Mouse (Mus musculus) heart, postnatal 0 days (tissue): ENCODE measurements at regions not wholly inside any gene's neighbourhood (a gene's known extent, or its start where the extent isn't known, plus 50 kb on each side); places are given as distances from the start of the nearest gene placed in this dataset.

Experiments used
- ATAC-seq: fragments of 200-750 bp; cut with Nextera tagmentation; 2 replicates; pipeline ENCODE4 v1.8.0; 2017; ENCODE audit warnings: low read depth, moderate number of reproducible peaks, moderate library complexity; ENCODE audit not compliant: insufficient read depth
- DNase-seq: peaks from one replicate; pipeline ENCODE4 v3.0.0-alpha.2; 2016; ENCODE audit warnings: low spot score
- H3K27ac ChIP-seq: fragments of 300-500 bp; sonication (generic); 2 replicates; pipeline ENCODE4 v1.5.1; 2014; ENCODE audit warnings: low read depth, mild to moderate bottlenecking
- H3K27me3 ChIP-seq: fragments of 300-500 bp; sonication (generic); 2 replicates; pipeline ENCODE4 v1.6.1; 2014; ENCODE audit warnings: low read length, mixed read lengths; ENCODE audit not compliant: control insufficient read depth, insufficient read depth
- H3K36me3 ChIP-seq: fragments of 300-500 bp; sonication (generic); replicated peaks from 2 replicates; pipeline ENCODE4 v1.6.1; 2014; ENCODE audit warnings: low read length, mixed read lengths; ENCODE audit not compliant: control insufficient read depth, insufficient read depth
- H3K4me1 ChIP-seq: fragments of 300-500 bp; sonication (generic); 2 replicates; pipeline ENCODE4 v1.6.1; 2014; ENCODE audit warnings: antibody characterized with exemption; ENCODE audit not compliant: control insufficient read depth, insufficient read depth
- H3K4me2 ChIP-seq: fragments of 300-500 bp; sonication (generic); 2 replicates; pipeline ENCODE4 v1.6.1; 2014; ENCODE audit warnings: low read depth, mild to moderate bottlenecking, low read length, moderate library complexity
- H3K4me3 ChIP-seq: fragments of 300-500 bp; sonication (generic); 2 replicates; pipeline ENCODE4 v1.5.1; 2014; ENCODE audit warnings: low read depth, low read length
- H3K9ac ChIP-seq: fragments of 300-500 bp; sonication (generic); replicated peaks from 2 replicates; pipeline ENCODE4 v1.6.1; 2014; ENCODE audit warnings: low read depth, low read length, mixed read lengths
- H3K9me3 ChIP-seq: fragments of 300-500 bp; sonication (generic); replicated peaks from 2 replicates; pipeline ENCODE4 v1.6.1; 2016; ENCODE audit warnings: low read length; ENCODE audit not compliant: control insufficient read depth
- CTCF ChIP-seq: IDR thresholded peaks from 2 replicates; pipeline ENCODE4 v1.5.1; 2016; ENCODE audit warnings: antibody characterized with exemption, control low read depth, low read depth
- EP300 ChIP-seq: IDR thresholded peaks from 2 replicates; pipeline ENCODE4 v1.6.1; 2016; ENCODE audit warnings: antibody characterized with exemption, low read depth
- WGBS: fragments of 180-500 bp; shearing (Covaris S2); extraction: QIAGEN DNeasy Blood & Tissue Kit; methylation state at CpG from one replicate; pipeline ENCODE4 v1.1.7; 2014; 5-methylcytosine and 5-hydroxymethylcytosine counted together

- no peaks in the 10 kb centered on the region for H3K4me1 ChIP-seq
- TF ChIP-seq EP300 (no peak), CTCF (no peak)
- no peak overlapping the region for H3K4me3 ChIP-seq
- DNase-seq (no peak), ATAC-seq (no peak)
- H3K9ac ChIP-seq = no peak overlapping the region
- H3K9me3 ChIP-seq = no peaks in the 10 kb centered on the region
- H3K4me2 ChIP-seq = no peak overlapping the region
- WGBS = 50% methylated on average over 6 of the region's 6 CpGs
- H3K27me3 ChIP-seq = no peaks in the 10 kb centered on the region
- H3K36me3 ChIP-seq = no peaks in the 10 kb centered on the region
- no peak overlapping the region for H3K27ac ChIP-seq
Observed at GRCm38 (mm10) chr3:8206623-8207404, 1403.1 kb downstream of the Zfp704 start.

GRCm38 (mm10) chr3:8163030-8163429, 1446.9 kb downstream of the Zfp704 start:
- H3K36me3 ChIP-seq = no peaks in the 10 kb centered on the region
- H3K9ac ChIP-seq = no peak overlapping the region
- H3K4me1 ChIP-seq = peaks cover 5% of the 10 kb centered on the region; the same call in 1 of the 2 replicates
- no peak overlapping the region for H3K4me3 ChIP-seq
- no peak for ATAC-seq
- H3K27me3 ChIP-seq = no peaks in the 10 kb centered on the region
- TF ChIP-seq CTCF (no peak), EP300 (no peak)
- DNase-seq = no peak
- H3K4me2 ChIP-seq = no peak overlapping the region
- H3K27ac ChIP-seq = no peak overlapping the region
- H3K9me3 ChIP-seq = no peaks in the 10 kb centered on the region
- 81% methylated on average over 4 of the region's 4 CpGs for WGBS

DNA sequence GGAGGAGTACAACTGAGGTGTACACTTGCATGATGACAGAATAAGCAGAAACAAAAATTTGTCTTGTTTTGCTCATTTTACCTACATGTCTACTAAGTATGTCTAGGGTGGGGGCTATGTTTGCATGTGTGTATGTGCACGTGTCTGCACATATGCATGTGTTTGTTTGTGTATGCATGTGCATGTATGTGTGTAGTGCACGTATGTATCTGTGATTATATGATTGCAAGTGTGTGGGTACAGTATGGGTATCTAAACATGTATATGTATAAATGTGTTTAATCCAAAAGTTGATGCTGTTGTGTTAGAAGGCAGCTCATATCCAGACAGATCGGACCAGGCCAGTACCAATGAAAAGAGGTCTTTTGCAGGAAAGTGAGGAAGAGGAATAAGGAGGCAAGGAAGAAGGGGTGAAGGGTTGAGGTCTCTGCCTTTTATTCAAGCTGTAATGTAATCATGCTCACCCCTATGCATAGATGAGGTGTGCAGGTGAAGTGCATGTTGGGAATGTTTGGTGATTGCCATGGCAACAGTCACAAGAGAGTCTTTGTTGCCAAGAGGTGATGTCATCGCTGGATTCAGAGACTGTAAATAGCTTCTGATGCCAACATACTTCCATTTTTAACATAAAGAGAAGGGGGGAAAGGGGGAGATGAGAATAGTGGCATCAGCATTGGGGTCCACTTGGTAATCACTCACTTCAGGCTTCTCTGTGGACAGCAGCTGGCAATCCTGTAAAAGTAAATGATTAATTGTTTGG, 1447.7 kb downstream of the Zfp704 start:
- H3K9ac ChIP-seq = no peak overlapping the region
- no peak overlapping the region for H3K4me2 ChIP-seq
- H3K27me3 ChIP-seq = no peaks in the 10 kb centered on the region
- no peak overlapping the region for H3K27ac ChIP-seq
- ATAC-seq (peak; percentile 53; the same call in 1 of the 2 replicates), DNase-seq (peak; percentile 32)
- H3K4me1 ChIP-seq = peaks cover 5% of the 10 kb centered on the region; the same call in 1 of the 2 replicates
- H3K4me3 ChIP-seq = no peak overlapping the region
- H3K36me3 ChIP-seq = no peaks in the 10 kb centered on the region
- no peak for TF ChIP-seq CTCF
- no peak for TF ChIP-seq EP300
- WGBS = 70% methylated on average over 4 of the region's 4 CpGs
- H3K9me3 ChIP-seq = no peaks in the 10 kb centered on the region

- ATAC-seq = no peak
- H3K27ac ChIP-seq = no peak overlapping the region
Observed at GRCm38 (mm10) chr3:8143016-8143415, 1466.9 kb downstream of the Zfp704 start.

DNA sequence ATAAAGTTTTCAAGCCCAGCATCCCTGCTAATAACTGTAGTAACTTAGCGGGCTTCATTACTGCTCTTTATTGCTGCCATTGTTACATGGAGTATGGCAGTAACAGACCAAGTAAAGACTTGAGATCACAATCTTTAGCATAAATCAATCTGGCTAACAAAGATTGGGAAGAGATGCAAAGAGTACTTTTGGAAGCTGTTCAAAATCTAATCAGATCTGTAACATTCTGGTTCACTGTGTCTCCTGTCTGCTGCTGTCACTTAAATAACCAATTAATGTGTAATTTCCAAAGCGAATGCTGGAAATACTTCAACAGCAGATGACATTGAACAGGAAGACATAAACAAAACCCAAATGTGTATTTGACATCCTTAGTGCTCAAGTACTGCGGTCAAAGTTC, 1467.7 kb downstream of the Zfp704 start:
- DNase-seq (no peak), ATAC-seq (no peak)
- Histone ChIP-seq H3K9ac (no peak overlapping the region), H3K4me1 (no peaks in the 10 kb centered on the region), H3K36me3 (no peaks in the 10 kb centered on the region), H3K4me2 (no peak overlapping the region), H3K9me3 (no peaks in the 10 kb centered on the region), H3K4me3 (no peak overlapping the region), H3K27ac (no peak overlapping the region), H3K27me3 (no peaks in the 10 kb centered on the region)
- TF ChIP-seq EP300 (no peak), CTCF (no peak)
- WGBS = 78% methylated on average over 3 of the region's 3 CpGs

More at GRCm38 (mm10) chr3:8143016-8143415, 1466.9 kb downstream of the Zfp704 start:
- H3K9ac ChIP-seq = no peak overlapping the region
- no peaks in the 10 kb centered on the region for H3K36me3 ChIP-seq
- no peak for TF ChIP-seq CTCF
- TF ChIP-seq EP300 = no peak
- no peak overlapping the region for H3K4me3 ChIP-seq
- H3K9me3 ChIP-seq = no peaks in the 10 kb centered on the region
- no peak for DNase-seq
- WGBS = 69% methylated on average over 2 of the region's 2 CpGs
- H3K4me1 ChIP-seq = no peaks in the 10 kb centered on the region
- H3K4me2 ChIP-seq = no peak overlapping the region
- H3K27me3 ChIP-seq = no peaks in the 10 kb centered on the region
